Mouse (Mus musculus): ENCODE measurements around the gene Hoxa2. TPM values are rescaled to one million over a fixed set of nuclear protein-coding genes. Genes with fewer than 3 reads are reported as not detected.

The Hoxa2 gene
- total RNA-seq, 1 experiment: 0.27 TPM

DNA sequence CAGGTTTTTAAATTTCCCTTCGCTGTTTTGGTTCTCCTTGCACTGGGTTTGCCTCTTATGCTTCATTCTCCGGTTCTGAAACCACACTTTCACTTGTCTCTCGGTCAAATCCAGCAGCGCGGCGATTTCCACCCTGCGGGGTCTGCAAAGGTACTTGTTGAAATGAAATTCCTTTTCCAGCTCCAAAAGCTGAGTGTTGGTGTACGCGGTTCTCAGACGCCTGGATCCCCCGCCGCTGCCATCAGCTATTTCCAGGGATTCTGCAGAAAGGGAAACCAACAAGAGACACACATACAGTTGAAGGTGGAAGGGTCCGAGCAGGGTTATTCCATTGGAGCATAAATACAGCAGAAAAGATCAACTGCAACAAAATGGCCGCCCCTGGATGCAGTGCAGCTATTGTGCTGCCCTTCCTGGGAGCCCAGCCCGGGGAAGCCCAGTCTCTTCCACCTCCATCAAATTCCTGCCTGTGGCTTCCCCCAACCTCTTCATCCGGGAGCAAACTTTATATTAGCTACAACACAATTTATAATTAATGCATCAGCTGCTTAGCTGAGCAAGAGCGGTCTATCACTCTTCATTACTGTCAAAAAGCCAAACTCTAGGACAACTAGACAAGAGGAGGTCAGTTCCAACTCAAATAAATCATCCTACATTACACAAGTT is 1.1 kb downstream of the Hoxa2 start:
- DNase-seq (ENCODE audit: low read depth, low spot score): no peak
- in situ Hi-C loops (cut with MboI; ENCODE audit: low sequenced_read_pairs in 2 of 2, unreplicated experiment in 2 of 2): loop anchor here (10.0 kb wide), 3 partner anchors 61 to 989 kb away; partner anchors contain the start of genes Hoxa7 (in 2 of the 2) and Evx1 (in 1 of the 2)
- TF ChIP-seq ZC3H11A (IDR thresholded peaks at IDR 0.05; ENCODE audit: borderline replicate concordance, low read depth, low read length) (no peak), MAFK (IDR thresholded peaks at IDR 0.05; ENCODE audit: insufficient read depth, low read depth, low read length) (no peak), CHD2 (IDR thresholded peaks at IDR 0.05; ENCODE audit: low read depth, low read length) (no peak), HCFC1 (IDR thresholded peaks at IDR 0.05; ENCODE audit: borderline replicate concordance, insufficient read depth, low read length) (no peak), ZNF384 (IDR thresholded peaks at IDR 0.05; ENCODE audit: low read depth, low read length) (no peak)
- Histone ChIP-seq H3K4me1 (ENCODE audit: control insufficient read depth in 2 of 2, insufficient read depth in 2 of 2, low read length in 2 of 2, poor library complexity in 1 of 2) (peaks cover 4 to 19% of the 10 kb centered on the region in 2 experiments; a peak in 1 of 4 replicates), H3K4me3 (ENCODE audit: insufficient read depth in 1 of 2, low read depth in 1 of 2, low read length in 2 of 2, poor library complexity in 1 of 2, severe bottlenecking in 1 of 2) (no peak overlapping the region), H3K9ac (ENCODE audit: insufficient read depth, low read depth, low read length, poor library complexity, severe bottlenecking) (no peak overlapping the region), H3K36me3 (ENCODE audit: control insufficient read depth, insufficient read depth, low read length, poor library complexity, severe bottlenecking) (no peaks in the 10 kb centered on the region), H3K9me3 (ENCODE audit: control insufficient read depth, insufficient read depth, low read depth, low read length) (no peaks in the 10 kb centered on the region), H3K27ac (ENCODE audit: insufficient read depth, low read depth, low read length, poor library complexity, severe bottlenecking) (no peak overlapping the region)

DNA sequence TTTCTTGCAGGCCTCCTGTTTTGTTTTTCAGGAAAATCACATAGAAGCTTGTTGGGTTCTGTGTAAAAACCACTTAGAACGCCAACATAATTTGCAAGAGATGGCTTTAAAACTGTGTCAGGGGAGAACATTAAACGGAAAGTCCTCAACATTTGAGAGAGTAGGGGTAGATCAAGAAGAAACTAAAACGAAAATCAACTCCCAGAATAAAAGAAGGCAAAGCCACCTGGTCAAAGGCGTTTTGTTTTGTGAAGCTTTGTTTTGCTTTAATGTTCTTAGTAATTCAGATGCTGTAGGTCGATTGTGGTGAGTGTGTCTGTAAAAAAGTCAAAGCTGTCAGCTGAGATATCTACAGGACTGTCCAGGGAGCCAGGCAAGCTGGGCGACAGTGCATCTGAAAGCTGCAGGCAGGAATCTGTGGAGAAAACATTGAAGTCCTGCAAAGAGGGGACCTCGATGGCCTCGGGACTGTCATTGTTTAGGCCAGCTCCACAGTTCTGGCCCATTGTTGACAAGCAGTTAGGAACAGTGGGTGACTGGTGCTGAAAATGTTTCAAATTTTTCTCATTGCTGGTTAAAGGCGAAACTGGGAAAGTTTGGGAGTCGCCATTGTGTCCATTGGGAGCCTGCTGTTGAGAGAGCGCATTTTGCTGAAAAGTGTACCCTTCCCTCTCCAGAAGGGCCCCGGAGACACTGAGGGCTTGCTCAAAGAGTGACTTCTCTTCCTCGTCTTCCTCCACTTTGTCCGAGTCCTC is 1.8 kb downstream of the Hoxa2 start:
- no peak overlapping the region for H3K4me3 ChIP-seq (ENCODE audit: insufficient read depth in 1 of 2, low read depth in 1 of 2, low read length in 2 of 2, poor library complexity in 1 of 2, severe bottlenecking in 1 of 2)

DNA sequence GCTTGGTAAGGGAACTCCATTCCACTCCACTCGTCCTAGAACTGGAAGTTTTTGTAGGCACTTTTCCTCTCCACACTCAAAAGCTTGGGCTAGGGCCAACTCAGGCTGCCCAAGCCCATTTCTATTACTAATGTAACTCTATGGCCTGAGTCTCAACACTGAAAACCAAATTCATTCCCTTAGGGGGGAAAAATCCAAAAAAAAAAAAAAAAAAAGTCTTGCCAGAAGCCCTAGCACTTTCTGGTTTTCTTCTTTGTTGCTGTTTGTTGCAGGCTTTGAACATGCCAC is 2.6 kb downstream of the Hoxa2 start:
- Histone ChIP-seq H3K9ac (ENCODE audit: insufficient read depth, low read depth, low read length, poor library complexity, severe bottlenecking) (no peak overlapping the region), H3K27ac (ENCODE audit: insufficient read depth, low read depth, low read length, poor library complexity, severe bottlenecking) (no peak overlapping the region), H3K4me1 (ENCODE audit: control insufficient read depth in 2 of 2, insufficient read depth in 2 of 2, low read length in 2 of 2, poor library complexity in 1 of 2) (peaks cover 4 to 21% of the 10 kb centered on the region in 2 experiments; a peak in 1 of 4 replicates), H3K36me3 (ENCODE audit: control insufficient read depth, insufficient read depth, low read length, poor library complexity, severe bottlenecking) (no peaks in the 10 kb centered on the region), H3K4me3 (ENCODE audit: insufficient read depth in 1 of 2, low read depth in 1 of 2, low read length in 2 of 2, poor library complexity in 1 of 2, severe bottlenecking in 1 of 2) (no peak overlapping the region), H3K9me3 (ENCODE audit: control insufficient read depth, insufficient read depth, low read depth, low read length) (no peaks in the 10 kb centered on the region)
- TF ChIP-seq CHD2 (IDR thresholded peaks at IDR 0.05; ENCODE audit: low read depth, low read length): no peak
- in situ Hi-C loops (cut with MboI; ENCODE audit: low sequenced_read_pairs in 2 of 2, unreplicated experiment in 2 of 2): loop anchor here (10.0 kb wide), 3 partner anchors 63 to 987 kb away; partner anchors contain the start of genes Hoxa7 (in 2 of the 2) and Evx1 (in 1 of the 2)
- no peak for DNase-seq (ENCODE audit: low read depth, low spot score)

More for the DNA sequence above, 1.8 kb downstream of the Hoxa2 start:
- H3K4me1 ChIP-seq (ENCODE audit: control insufficient read depth in 2 of 2, insufficient read depth in 2 of 2, low read length in 2 of 2, poor library complexity in 1 of 2): peaks cover 4 to 21% of the 10 kb centered on the region in 2 experiments; a peak in 1 of 4 replicates
- H3K9me3 ChIP-seq (ENCODE audit: control insufficient read depth, insufficient read depth, low read depth, low read length): no peaks in the 10 kb centered on the region
- TF ChIP-seq CHD2 (IDR thresholded peaks at IDR 0.05; ENCODE audit: low read depth, low read length): no peak
- TF ChIP-seq MAFK (IDR thresholded peaks at IDR 0.05; ENCODE audit: insufficient read depth, low read depth, low read length): no peak
- TF ChIP-seq ZNF384 (IDR thresholded peaks at IDR 0.05; ENCODE audit: low read depth, low read length): no peak
- no peak for TF ChIP-seq HCFC1 (IDR thresholded peaks at IDR 0.05; ENCODE audit: borderline replicate concordance, insufficient read depth, low read length)
- no peak for TF ChIP-seq ZC3H11A (IDR thresholded peaks at IDR 0.05; ENCODE audit: borderline replicate concordance, low read depth, low read length)
- no peak overlapping the region for H3K9ac ChIP-seq (ENCODE audit: insufficient read depth, low read depth, low read length, poor library complexity, severe bottlenecking)
- H3K27ac ChIP-seq (ENCODE audit: insufficient read depth, low read depth, low read length, poor library complexity, severe bottlenecking): no peak overlapping the region
- DNase-seq (ENCODE audit: low read depth, low spot score): no peak
- in situ Hi-C loops (cut with MboI; ENCODE audit: low sequenced_read_pairs in 2 of 2, unreplicated experiment in 2 of 2): loop anchor here (10.0 kb wide), 3 partner anchors 62 to 988 kb away; partner anchors contain the start of genes Hoxa7 (in 2 of the 2) and Evx1 (in 1 of the 2)
- no peaks in the 10 kb centered on the region for H3K36me3 ChIP-seq (ENCODE audit: control insufficient read depth, insufficient read depth, low read length, poor library complexity, severe bottlenecking)

DNA sequence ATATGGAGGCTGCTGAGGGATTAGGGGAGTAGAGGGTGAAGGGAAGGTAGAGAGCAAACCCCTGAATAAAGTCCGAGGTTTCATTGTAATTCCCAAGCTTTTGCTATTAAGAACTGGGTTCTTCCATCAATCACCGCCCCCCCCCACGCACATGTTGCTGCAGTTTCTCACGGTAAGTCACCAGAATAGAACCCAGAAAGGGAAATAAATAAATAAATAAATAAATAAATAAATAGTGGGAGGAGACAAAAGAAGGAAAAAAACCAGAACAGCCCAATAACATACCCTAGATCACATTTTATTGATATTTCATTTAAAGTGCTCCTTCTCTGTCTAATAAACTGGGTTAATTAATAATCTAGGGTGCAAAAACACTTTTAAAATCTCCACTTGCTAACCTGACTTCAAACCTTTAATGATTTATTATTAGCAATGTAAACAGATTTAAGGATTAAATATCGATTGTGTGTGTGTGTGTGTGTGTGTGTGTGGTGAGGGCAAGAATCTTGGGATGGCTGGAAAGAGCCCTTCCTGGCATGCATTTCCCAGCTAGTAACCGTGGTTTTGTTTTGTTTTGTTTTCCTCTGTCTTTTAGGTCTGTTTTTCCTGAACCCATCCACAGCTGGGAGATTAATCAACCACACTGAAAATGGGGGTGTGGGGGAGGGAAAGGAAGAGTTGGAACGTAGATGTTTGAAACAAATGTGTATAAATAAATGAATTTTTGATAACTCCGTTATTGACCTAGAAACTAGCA is 3.1 kb downstream of the Hoxa2 start:
- Histone ChIP-seq H3K27ac (ENCODE audit: insufficient read depth, low read depth, low read length, poor library complexity, severe bottlenecking) (no peak overlapping the region), H3K9ac (ENCODE audit: insufficient read depth, low read depth, low read length, poor library complexity, severe bottlenecking) (no peak overlapping the region), H3K9me3 (ENCODE audit: control insufficient read depth, insufficient read depth, low read depth, low read length) (no peaks in the 10 kb centered on the region), H3K4me3 (ENCODE audit: insufficient read depth in 1 of 2, low read depth in 1 of 2, low read length in 2 of 2, poor library complexity in 1 of 2, severe bottlenecking in 1 of 2) (no peak overlapping the region), H3K36me3 (ENCODE audit: control insufficient read depth, insufficient read depth, low read length, poor library complexity, severe bottlenecking) (no peaks in the 10 kb centered on the region), H3K4me1 (ENCODE audit: control insufficient read depth in 2 of 2, insufficient read depth in 2 of 2, low read length in 2 of 2, poor library complexity in 1 of 2) (peaks cover 4 to 24% of the 10 kb centered on the region in 2 experiments; a peak in 1 of 4 replicates)
- DNase-seq (ENCODE audit: low read depth, low spot score): no peak
- in situ Hi-C loops (cut with MboI; ENCODE audit: low sequenced_read_pairs in 2 of 2, unreplicated experiment in 2 of 2): loop anchor here (10.0 kb wide), 3 partner anchors 63 to 987 kb away; partner anchors contain the start of genes Hoxa7 (in 2 of the 2) and Evx1 (in 1 of the 2)
- TF ChIP-seq ZC3H11A (IDR thresholded peaks at IDR 0.05; ENCODE audit: borderline replicate concordance, low read depth, low read length): no peak
- TF ChIP-seq CHD2 (IDR thresholded peaks at IDR 0.05; ENCODE audit: low read depth, low read length): no peak
- no peak for TF ChIP-seq MAFK (IDR thresholded peaks at IDR 0.05; ENCODE audit: insufficient read depth, low read depth, low read length)
- no peak for TF ChIP-seq HCFC1 (IDR thresholded peaks at IDR 0.05; ENCODE audit: borderline replicate concordance, insufficient read depth, low read length)
- TF ChIP-seq ZNF384 (IDR thresholded peaks at IDR 0.05; ENCODE audit: low read depth, low read length): no peak

Measured in ES-E14 (cell line).